Mouse (Mus musculus): ENCODE results near the gene Slc9a2. TPM values are rescaled to one million over a fixed set of nuclear protein-coding genes. Genes with fewer than 3 reads are reported as not detected.

Gene Slc9a2
- total RNA-seq, 4 experiments from 2014 or later: 0.05 to 0.07 (median 0.06) TPM; not detected in 1

GRCm38 (mm10) chr1:40788956-40789355 is 108.6 kb downstream of the Slc9a2 start:
- DNase-seq: no peak

- DNase-seq: no peak
Measured at GRCm38 (mm10) chr1:40789666-40790233, 109.4 kb downstream of the Slc9a2 start.

GRCm38 (mm10) chr1:40790324-40791141 is 110.2 kb downstream of the Slc9a2 start, which contains the start of gene Mfsd9:
TSS of gene Mfsd9 (minus strand) at chr1:40790687.
- DNase-seq: peak; percentile 83

GRCm38 (mm10) chr1:40795508-40795907 is 115.1 kb downstream of the Slc9a2 start:
- DNase-seq: no peak

GRCm38 (mm10) chr1:40797348-40797747 is 117.0 kb downstream of the Slc9a2 start:
- peak; percentile 42 for DNase-seq

- DNase-seq: no peak
Measured at GRCm38 (mm10) chr1:40799121-40799520, 118.7 kb downstream of the Slc9a2 start.

- DNase-seq: no peak
Measured at GRCm38 (mm10) chr1:40800908-40801307, 120.5 kb downstream of the Slc9a2 start.

- DNase-seq: no peak
Measured at GRCm38 (mm10) chr1:40802759-40803158, 122.4 kb downstream of the Slc9a2 start.

GRCm38 (mm10) chr1:40804118-40804517 is 123.7 kb downstream of the Slc9a2 start:
- no peak for DNase-seq

GRCm38 (mm10) chr1:40805351-40805750 is 125.0 kb downstream of the Slc9a2 start, which contains the start of gene Tmem182:
TSS of gene Tmem182 (plus strand) at chr1:40805601.
- DNase-seq: peak; percentile 18

GRCm38 (mm10) chr1:40805891-40806290 is 125.5 kb downstream of the Slc9a2 start:
- DNase-seq: no peak

GRCm38 (mm10) chr1:40808643-40809042 is 128.3 kb downstream of the Slc9a2 start:
- DNase-seq: no peak

GRCm38 (mm10) chr1:40815071-40815845 is 134.9 kb downstream of the Slc9a2 start:
- no peak for DNase-seq

Other genes with a start within 250 kb of the Slc9a2 start
- gene Il18r1, start 215.0 kb upstream of the Slc9a2 start, total RNA-seq (2022): under 1 TPM; 0.08 to 0.43 (median 0.32) TPM
- under 1 TPM; 0.12 to 0.43 (median 0.36) TPM for gene Il18rap, start 165.2 kb upstream of the Slc9a2 start, total RNA-seq (2022)
- not detected for gene Slc9a4, start 100.5 kb upstream of the Slc9a2 start, total RNA-seq (2022)
- 1 to 10 TPM; 3.5 to 4.3 (median 3.6) TPM for gene Mfsd9, start 110.1 kb downstream of the Slc9a2 start, total RNA-seq (2022)
- gene Tmem182, start 125.0 kb downstream of the Slc9a2 start, total RNA-seq (2022): 10 to 100 TPM in 1 of 4 experiments, 1 to 10 TPM in 2, under 1 TPM in 1; 0.56 to 12.3 (median 3.0) TPM